Mouse (Mus musculus) c-Kit-positive CD71-positive TER-119-negative erythroid progenitor cells, embryonic 14.5 days (primary cell): ENCODE results near the gene Atl2.

Experiments used
- DNase-seq: peaks from one replicate; pipeline ENCODE4 v3.0.0-alpha.2; 2013; ENCODE audit warnings: low read depth

Atl2 gene

GRCm38 (mm10) chr17:79895911-79896423, at the start of gene Atl2:
TSS of gene Atl2 (minus strand) at chr17:79896123.
- DNase-seq: peak; percentile 91

- DNase-seq: no peak
Observed at GRCm38 (mm10) chr17:79944851-79945250, 48.9 kb upstream of the Atl2 start.

- DNase-seq: no peak
Observed at GRCm38 (mm10) chr17:79942418-79942817, 46.5 kb upstream of the Atl2 start.

GRCm38 (mm10) chr17:79939133-79939532, 43.2 kb upstream of the Atl2 start:
- no peak for DNase-seq

- DNase-seq: no peak
Observed at GRCm38 (mm10) chr17:79937921-79938601, 42.1 kb upstream of the Atl2 start.

GRCm38 (mm10) chr17:79934370-79934769, 38.4 kb upstream of the Atl2 start:
- no peak for DNase-seq

- DNase-seq: no peak
Observed at GRCm38 (mm10) chr17:79932676-79933278, 36.9 kb upstream of the Atl2 start.

GRCm38 (mm10) chr17:79927110-79927509, 31.2 kb upstream of the Atl2 start:
- DNase-seq: no peak

GRCm38 (mm10) chr17:79926486-79926885, 30.6 kb upstream of the Atl2 start:
- DNase-seq: no peak

- DNase-seq: peak; percentile 22
Observed at GRCm38 (mm10) chr17:79925865-79926421, 30.0 kb upstream of the Atl2 start.

- DNase-seq: no peak
Observed at GRCm38 (mm10) chr17:79920355-79920754, 24.4 kb upstream of the Atl2 start.

- DNase-seq: no peak
Observed at GRCm38 (mm10) chr17:79919566-79920350, 23.8 kb upstream of the Atl2 start.

GRCm38 (mm10) chr17:79918484-79919004, 22.6 kb upstream of the Atl2 start:
- DNase-seq: peak; percentile 71

- DNase-seq: no peak
Observed at GRCm38 (mm10) chr17:79916996-79917395, 21.1 kb upstream of the Atl2 start.

- DNase-seq: peak; percentile 46
Observed at GRCm38 (mm10) chr17:79912174-79912573, 16.3 kb upstream of the Atl2 start.

GRCm38 (mm10) chr17:79911718-79912117, 15.8 kb upstream of the Atl2 start:
- DNase-seq: no peak

- no peak for DNase-seq
Observed at GRCm38 (mm10) chr17:79909571-79909970, 13.6 kb upstream of the Atl2 start.

GRCm38 (mm10) chr17:79907698-79908097, 11.8 kb upstream of the Atl2 start:
- no peak for DNase-seq

GRCm38 (mm10) chr17:79906791-79907494, 11.0 kb upstream of the Atl2 start:
- no peak for DNase-seq

GRCm38 (mm10) chr17:79904593-79904992, 8.7 kb upstream of the Atl2 start:
- DNase-seq: no peak

- no peak for DNase-seq
Observed at GRCm38 (mm10) chr17:79901207-79901606, 5.3 kb upstream of the Atl2 start.
